Mouse (Mus musculus): ENCODE data around the gene Ell2.
"Not testable (repeated sequence)": the region's sequence is repeated elsewhere in the genome, so short reads cannot be mapped to it uniquely, and the experiment has no call there.

Gene Ell2

DNA sequence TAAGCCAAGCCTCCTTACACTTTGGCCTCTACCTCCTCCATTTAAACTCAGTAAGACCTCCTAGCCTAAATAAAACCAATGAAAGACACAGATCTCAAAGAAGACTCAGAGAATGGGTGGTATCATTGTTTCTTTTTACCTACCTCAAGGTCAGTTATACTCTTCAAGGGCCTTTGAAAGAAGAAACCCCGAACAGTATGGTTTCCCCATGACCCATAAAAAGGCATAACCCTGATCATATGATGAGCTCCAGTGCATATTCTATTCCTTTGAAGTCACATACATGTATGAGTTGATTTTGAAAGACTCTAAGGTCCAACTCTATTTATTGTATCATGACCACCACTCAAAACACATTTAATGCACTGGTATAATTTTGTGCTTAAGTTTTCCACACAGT is at the start of gene Ell2:
Gene Ell2 (plus strand): TSS at position 301 of the 400 bp plus-strand sequence.
- in situ Hi-C loops (cut with MboI, MseI), result loop anchor here (5.0 kb wide), 1 partner anchor 91 kb away; no protein-coding TSS in a partner anchor

DNA sequence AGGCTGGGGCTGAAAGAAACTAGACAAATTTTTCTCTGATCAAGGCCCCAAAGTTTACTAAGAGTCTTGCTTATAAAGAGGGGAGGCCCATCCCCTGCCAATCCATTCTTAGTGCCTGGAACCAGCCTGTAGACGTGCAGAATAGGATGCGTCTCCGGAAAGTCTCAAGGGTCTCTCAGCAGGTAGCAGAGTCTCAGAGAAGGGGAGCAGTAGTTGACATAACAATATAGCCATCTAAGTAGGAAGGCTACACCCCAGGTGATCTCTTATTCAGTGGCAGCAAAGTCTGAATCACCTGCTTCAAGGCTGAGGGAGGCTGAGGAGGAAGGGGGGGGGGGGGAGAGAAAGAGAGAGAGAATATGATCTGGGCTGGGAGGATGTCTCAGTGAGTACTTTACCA is 21.1 kb upstream of the Ell2 start:
- in situ Hi-C loops (cut with MboI, MseI), result no loop called here

DNA sequence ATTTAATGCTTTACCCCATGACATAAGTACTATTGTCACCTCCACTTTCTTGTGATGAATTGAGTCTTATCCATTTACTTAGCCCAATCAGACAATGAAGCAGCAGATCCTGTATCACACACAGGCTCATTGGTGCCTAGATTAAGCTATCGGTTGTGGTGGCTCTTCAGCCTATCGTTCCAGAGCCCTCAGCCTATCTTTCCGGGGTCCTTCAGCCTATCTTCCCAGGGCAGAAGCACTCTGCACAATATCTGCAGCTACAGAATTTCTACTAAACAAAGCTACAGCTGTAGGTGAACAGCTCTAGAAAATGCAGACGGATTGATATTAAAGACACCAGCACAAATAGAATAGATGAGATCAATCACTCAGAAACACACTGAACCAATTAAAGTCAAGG is 19.6 kb upstream of the Ell2 start:
- in situ Hi-C loops (cut with MboI, MseI), result no loop called here

DNA sequence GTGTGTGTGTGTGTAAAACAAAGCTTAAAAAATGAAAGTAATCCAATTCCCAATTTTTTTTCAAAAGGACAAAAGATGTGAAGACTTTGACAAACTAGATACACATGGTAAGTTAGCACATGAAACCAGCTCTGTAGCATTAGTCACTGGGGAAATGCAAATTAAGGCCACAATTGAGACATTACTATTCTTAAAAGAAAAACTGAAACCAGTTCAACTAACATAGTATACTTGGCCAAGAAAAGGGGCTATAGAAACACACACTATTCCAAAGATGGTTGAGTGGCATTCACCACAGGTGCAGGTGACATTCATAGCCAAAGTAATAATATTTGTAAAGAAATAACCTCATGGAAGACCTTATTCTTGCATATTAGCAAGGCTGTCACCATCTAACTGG is 14.9 kb upstream of the Ell2 start:
- in situ Hi-C loops (cut with MboI, MseI), result no loop called here

DNA sequence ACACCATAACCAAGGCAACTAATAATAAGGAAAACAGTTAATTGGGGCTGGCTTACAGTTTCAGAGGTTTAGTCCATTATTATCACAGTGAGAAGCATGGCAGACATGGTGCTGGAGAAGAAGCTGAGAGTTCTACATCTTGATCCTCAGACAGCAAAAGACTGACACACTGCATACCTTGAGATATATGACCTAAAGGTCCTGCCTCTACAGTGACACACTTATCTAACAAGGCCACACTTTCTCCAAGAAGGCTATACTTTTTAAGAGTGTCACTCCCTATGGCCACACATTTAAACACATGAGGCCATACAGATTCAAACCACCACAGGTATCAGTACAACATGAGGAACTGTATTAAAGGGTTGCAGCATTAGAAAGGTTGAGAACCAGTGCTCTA is 13.5 kb upstream of the Ell2 start:
- in situ Hi-C loops (cut with MboI, MseI), result no loop called here

DNA sequence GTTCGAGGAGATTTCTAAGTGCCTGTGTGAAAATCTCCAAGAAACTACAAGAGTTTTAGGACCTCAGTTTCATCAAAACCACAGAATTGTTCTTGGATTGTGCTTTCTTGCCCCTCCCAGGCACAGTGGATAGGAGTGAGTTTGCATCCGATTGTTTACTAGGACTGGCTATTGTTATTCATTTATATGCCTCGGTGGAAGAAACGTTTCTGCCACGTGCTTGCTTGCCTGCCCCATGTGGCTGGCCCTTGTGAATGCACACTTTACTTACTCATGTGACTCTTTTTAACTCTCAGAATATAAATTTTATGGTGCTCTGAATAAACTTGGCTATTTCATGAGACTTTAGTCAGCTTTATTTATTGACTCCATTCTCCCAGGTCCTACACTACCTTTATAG is 3.7 kb upstream of the Ell2 start:
- in situ Hi-C loops (cut with MboI, MseI), result no loop called here

DNA sequence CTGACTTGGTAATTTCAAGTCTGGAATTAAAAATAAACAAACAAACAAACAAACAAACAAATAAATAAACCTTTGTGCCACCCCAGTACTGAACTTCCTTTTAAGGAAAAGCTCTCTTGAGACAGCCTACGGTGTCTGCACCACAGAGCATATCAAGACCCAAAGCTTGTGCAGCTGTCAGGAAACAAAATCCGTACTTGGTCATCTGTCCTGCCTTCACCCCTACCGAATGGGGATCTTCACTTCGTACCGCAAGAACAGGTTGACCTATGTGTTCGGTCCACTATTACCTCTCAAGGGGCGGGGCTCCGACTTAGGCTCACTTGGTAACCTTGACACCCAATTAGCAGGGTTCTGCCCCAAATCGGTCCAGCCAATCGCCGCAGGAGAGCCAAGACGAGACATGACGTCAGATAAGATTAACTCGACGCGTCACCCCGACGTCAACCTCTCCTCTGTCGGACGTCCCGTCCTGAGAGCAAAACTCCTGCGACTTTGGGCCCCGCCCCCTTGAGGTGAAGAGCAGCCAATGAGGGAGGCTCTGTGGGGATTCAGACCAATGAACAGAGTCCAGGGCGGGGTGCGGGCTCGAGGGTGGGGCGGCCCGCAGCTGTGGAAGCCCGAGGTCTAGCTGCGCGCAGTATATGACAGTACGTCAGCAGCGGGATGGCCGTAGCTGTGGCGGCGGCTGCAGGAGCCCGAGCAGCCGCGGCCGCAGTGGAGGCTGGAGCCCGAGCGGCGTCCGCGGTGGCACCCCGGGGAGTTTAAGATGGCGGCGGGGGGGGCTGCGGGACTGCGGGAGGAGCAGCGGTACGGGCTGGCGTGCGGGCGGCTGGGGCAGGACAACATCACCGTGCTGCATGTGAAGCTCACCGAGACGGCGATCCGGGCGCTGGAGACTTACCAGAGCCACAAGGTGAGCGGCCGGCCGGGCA is 592 bp downstream of the Ell2 start:
- in situ Hi-C loops (cut with MboI, MseI), result loop anchor here (5.0 kb wide), 1 partner anchor 90 kb away; no protein-coding TSS in a partner anchor

DNA sequence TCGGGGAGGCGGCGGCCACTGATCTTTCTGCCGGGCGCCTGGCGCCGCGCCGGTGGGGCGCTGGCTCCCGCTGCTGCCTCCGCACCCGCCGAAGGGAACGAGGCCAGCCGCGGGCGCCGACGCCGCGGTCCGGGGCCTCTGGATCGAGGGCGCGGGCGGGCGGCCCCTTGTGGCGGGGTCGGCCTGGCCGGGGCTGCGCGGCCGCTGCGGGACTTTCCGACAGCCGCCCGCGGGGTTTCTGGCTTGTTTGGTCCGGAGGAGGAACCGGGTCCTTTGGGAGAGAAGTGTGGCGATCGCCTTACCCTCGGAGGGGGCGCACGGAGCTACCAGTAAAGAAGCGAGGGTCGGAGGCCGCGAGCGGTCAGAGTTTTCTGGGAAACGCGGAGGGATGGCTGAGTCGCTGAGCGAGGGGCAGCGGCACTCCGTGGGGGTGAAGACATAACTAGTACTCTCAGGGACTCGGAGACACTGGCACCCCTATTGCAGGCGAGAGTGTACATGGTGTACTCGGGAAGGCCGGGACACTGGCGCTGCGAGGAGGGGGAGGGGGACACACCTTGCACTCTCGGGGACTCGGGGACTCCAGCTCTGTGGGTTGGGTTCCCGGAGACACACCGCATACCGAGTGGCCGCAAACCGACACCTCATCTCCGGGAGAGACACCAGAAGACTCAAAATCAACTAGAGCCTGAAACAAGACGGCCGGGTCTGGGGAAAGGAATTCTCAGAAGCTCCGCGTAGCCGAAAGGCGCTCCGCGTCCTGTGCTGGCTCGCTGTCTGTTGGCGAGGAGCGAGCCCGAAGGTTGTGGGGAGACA is 1.5 kb downstream of the Ell2 start:
- in situ Hi-C loops (cut with MboI, MseI), result loop anchor here (5.0 kb wide), 1 partner anchor 89 kb away; no protein-coding TSS in a partner anchor

DNA sequence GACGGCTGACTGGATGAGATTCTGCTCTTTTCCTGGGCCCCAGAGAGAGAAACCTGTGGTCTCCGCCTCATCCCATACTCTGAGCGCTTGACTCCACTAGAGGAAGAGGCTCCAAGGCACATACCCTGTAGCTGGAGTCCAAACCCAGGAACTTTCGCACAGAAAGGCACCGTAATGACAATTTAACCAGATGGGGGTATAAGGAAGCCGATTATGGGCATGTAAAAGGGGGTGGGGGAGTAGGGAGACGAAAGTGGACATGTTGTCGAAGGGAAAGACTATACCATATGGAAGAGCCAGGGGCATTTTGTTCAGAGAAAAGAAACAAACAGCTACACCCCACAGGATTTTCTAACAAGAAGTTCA is 2.1 kb downstream of the Ell2 start:
- in situ Hi-C loops (cut with MboI, MseI), result loop anchor here (5.0 kb wide), 1 partner anchor 89 kb away; no protein-coding TSS in a partner anchor

DNA sequence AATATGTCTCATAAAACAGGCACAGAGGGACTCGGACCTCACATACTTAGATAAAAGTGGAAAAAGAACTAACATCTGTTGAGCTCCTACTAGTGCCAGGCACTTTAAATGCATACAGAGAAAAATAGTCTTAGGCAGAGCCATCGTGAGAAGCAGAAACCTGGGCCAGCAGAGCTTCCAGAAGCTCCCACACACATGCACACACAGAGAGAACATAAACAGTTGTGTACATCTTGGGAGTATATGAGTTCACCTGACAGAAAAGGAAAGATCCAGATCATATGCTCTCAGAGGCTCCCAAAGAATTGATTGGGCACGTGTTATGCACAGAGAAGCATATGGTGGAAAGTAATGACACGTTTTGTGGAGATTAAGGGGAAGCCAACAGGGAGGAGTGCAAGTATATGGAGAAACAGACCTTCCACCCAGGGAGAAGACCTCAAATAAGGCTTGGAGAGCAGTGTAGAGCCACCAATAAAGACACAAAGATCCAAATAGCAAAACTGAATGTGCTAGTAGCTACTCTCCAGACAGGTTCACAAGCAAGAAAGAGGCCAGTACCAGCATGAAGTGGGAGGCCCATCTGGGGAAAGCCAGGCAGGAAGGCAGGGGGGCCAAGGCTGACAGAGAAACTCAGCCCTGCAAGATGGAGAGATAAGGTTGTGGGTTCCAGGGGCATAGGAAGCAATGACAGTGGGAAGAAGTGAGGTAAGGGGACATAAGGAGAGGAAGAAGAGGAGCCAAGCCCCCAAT is 2.6 kb downstream of the Ell2 start:
- in situ Hi-C loops (cut with MboI, MseI), result loop anchor here (5.0 kb wide), 1 partner anchor 88 kb away; no protein-coding TSS in a partner anchor

DNA sequence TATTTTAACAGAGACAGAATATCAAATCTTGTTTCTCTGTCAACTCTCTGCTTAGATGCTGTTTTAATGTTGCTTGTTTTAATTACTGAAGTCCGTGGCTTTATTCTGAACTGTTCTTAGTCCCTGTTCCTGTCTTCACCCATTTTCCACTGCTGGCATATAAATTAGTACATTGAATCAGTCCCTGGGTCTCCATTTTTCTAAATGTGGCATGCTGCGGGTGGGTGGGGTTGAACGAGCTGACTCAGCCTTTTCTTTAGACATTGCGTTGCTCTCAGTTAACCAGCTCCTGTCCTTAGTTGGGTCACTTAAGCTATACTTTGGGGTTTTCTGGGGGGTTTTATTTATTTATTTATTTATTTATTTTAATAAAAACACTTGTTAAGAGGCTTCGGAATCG is 3.6 kb downstream of the Ell2 start:
- in situ Hi-C loops (cut with MboI, MseI), result no loop called here

DNA sequence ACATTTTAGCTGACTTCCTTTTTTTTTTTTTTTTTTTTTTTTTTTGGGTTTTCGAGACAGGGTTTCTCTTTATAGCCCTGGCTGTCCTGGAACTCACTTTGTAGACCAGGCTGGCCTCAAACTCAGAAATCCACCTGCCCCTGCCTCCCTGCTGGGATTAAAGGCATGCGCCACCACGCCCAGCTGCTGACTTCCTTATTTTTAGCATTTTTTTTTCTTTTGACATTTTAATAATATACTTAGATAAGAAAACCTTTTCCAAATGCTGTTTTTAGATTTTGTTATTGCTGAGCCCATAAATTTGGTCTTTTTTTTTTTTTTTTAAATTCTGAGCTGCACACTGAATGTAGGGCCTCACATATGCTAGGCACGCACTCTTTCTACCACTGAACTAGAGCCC is 5.0 kb downstream of the Ell2 start:
- in situ Hi-C loops (cut with MboI, MseI), result not testable (repeated sequence)

DNA sequence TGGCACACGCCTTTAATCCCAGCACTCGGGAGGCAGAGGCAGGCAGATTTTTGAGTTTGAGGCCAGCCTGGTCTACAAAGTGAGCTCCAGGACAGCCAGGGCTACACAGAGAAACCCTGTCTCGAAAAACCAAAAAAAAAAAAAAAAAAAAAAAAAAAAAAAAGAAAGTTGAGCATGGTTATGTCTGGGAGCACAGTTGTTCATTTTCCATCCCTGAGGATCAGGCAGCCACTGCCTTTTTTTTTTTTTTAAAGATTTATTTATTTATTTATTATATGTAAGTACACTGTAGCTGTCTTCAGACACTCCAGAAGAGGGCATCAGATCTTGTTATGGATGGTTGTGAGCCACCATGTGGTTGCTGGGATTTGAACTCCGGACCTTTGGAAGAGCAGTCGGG is 6.0 kb downstream of the Ell2 start:
- in situ Hi-C loops (cut with MboI, MseI), result not testable (repeated sequence)

DNA sequence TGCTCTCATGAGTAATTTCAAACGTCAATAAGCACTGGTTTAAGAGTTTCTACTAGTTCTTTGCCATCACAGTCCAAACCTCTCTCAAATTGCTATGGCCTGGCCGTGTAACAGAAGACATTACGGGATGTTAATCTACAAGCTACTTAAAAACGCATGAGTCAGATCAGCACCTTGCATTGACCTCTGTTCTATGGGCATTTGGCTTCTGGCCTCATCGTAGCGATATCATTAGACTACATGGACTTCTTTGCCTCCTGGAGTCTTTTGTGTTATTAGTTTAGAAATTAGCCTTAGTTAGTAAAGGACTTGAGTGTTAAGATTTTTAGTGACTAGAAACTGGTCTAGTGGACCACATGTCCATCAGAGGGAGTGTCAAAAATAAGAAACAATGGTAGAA is 7.8 kb downstream of the Ell2 start:
- in situ Hi-C loops (cut with MboI, MseI), result no loop called here

DNA sequence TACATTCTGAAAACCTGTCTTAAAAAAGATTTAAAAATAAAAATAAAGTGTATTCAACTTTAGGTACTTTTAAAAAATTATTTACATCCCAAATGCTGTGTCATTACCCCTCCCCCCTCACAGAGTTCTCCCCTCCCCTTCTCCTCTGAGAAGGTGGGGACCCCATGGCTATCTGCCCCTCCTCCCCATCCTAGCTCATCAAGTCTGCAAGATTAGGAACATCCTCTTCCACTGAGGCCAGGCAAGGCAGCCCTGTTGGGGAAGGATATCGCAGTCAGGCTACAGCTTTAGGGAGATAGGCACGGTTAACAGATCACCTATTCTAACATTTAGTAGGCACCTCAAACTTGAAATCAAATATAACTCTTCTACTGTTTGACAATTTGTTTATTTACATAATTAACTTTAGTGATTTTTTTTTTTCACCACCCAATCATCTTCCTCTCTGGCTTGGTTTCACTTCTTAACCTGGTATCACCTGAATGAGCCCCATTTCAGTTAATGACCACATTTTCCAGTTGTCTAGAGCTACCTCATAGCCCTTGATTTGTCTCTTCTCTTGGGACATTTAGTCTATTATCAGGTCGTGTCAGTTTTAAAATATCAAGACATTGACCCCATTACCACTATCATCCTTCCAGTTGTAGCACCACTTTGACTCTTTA is 11.2 kb downstream of the Ell2 start:
- in situ Hi-C loops (cut with MboI, MseI), result no loop called here

DNA sequence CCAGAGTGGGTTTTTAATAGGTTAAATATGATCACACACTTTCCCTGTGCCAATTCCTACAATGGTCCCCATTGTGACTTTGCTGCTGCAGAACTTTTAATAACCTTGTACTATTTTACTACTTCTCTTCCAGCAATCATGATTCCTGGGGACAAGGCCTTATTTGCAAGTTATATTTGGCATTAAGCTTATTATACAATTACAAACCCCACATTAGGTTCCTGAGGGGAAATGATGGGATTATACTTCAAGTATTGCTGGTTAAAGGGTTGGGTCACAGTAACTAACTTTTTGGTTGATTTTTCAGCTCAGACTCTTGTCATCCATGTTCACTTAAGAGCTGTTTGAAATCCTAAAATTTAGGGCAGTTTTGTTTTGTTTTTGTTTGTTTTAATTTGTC is 11.8 kb downstream of the Ell2 start:
- in situ Hi-C loops (cut with MboI, MseI), result no loop called here

DNA sequence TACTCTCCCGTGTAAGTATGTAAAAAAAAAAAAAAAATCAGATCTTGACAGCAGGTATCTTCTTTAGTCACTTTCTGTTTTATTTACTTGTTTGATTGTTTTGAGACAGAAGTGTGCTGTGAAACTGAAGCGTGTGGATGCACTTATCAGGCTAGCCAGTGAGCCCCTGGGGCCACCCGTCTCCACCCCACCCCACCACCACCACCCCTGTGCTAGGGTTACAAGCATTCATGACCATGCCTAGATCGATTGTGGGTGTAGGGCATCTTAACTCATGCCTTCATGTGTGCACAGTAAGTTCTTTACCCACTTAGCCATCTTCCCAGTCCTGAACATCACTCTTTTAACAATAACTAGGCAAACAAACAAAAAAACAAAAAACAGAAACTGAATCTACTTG is 13.1 kb downstream of the Ell2 start:
- in situ Hi-C loops (cut with MboI, MseI), result no loop called here

DNA sequence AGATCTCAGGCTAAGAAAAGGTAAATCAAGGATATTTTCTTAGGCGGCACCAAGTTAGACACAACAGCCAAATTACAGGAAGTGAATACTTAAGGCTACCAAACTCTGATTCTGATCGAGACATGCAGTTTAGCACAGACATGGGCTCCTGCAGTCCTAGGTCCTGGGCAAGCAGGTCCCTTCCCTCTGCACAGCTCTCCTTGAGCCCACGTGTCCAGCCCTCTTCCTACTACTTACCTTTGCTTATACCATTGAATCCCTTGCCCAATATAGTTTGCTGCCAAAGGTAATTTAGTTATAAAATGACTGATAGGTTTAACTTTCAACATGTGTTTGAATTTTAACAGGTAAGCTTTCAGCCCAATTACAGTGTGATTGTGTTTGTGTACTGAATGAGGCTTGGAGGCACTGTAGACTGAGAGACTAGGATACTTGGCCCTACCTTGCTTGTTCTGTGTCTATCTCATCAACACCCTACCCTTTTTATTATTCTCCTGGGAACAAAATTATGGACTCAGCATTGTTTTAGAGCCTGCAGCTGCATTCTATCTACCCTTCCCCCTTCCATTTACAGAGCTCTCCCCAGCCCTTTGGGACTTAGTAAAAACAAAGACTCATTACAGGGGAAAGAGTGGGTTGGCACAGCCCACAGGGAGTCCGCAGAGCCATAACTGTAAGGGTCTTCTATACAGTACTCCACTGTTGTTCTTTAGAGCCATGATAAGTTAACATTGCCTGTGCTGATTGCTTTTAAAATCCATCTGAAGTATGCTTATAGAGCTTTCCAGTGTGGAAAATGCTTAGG is 20.2 kb downstream of the Ell2 start:
- in situ Hi-C loops (cut with MboI, MseI), result no loop called here

DNA sequence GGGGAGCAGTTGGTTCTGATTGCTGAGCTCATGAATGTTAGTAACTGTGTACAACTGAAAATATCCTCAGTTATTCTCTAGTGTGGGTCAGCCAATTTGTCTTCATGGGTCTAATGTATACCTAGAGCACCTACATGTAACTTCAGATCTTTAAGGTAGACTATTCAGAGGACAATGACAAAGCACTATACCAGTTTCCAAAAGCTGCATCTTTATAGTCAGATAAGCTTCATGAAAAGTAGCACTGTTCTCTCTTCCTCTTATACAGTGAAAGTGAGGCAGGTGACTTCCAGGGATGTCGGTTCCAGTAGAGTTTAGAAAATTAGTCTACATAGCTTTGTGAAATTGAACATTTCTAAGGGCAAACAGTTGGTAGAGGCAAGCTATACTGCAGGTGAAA is 21.4 kb downstream of the Ell2 start:
- in situ Hi-C loops (cut with MboI, MseI), result no loop called here

DNA sequence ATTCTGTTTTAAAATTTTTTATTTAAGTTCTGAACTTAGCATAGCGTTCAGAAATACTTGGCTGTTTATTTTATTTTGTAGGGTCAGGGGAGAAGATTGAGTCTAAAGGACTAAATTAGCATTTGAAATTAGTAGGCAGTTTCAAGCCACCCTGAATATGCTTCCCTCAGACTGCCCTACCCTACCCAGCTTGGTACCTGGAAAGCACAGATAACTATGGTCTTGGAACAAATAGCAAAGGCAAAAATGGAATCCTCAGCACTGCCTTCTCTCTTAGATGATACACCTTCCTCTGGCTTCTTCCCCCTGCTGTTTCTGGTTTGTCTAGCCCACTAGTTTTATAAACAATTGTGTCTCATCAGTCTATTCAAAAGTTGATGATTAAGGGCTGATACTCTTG is 23.3 kb downstream of the Ell2 start:
- in situ Hi-C loops (cut with MboI, MseI), result no loop called here
